Mouse (Mus musculus): ENCODE measurements at regions not wholly inside any gene's neighbourhood (a gene's known extent, or its start where the extent isn't known, plus 50 kb on each side); places are given as distances from the start of the nearest gene placed in this dataset.

GRCm38 (mm10) chr9:46824703-46825102, 173.8 kb upstream of the Gm4791 start:
- no peak for DNase-seq (ENCODE audit: low spot score)

- no peak for DNase-seq (ENCODE audit: low spot score)
Measured at GRCm38 (mm10) chr9:46819808-46820207, 178.7 kb upstream of the Gm4791 start.

- no peak for DNase-seq (ENCODE audit: low spot score)
Measured at GRCm38 (mm10) chr9:46819376-46819775, 179.2 kb upstream of the Gm4791 start.

GRCm38 (mm10) chr9:46816126-46816525, 182.4 kb upstream of the Gm4791 start:
- no peak for DNase-seq (ENCODE audit: low spot score)

- DNase-seq (ENCODE audit: low spot score): peak; percentile 55
Measured at GRCm38 (mm10) chr9:46814478-46815241, 183.9 kb upstream of the Gm4791 start.

- DNase-seq (ENCODE audit: low spot score): no peak
Measured at GRCm38 (mm10) chr9:46810266-46810665, 188.3 kb upstream of the Gm4791 start.

- no peak for DNase-seq (ENCODE audit: low spot score)
Measured at GRCm38 (mm10) chr9:46795446-46795845, 203.1 kb upstream of the Gm4791 start.

GRCm38 (mm10) chr9:46789036-46789435, 209.5 kb upstream of the Gm4791 start:
- DNase-seq (ENCODE audit: low spot score): no peak

- no peak for DNase-seq (ENCODE audit: low spot score)
Measured at GRCm38 (mm10) chr9:46788456-46788855, 210.1 kb upstream of the Gm4791 start.

GRCm38 (mm10) chr9:46784355-46784975, 214.1 kb upstream of the Gm4791 start:
- DNase-seq (ENCODE audit: low spot score): no peak

- no peak for DNase-seq (ENCODE audit: low spot score)
Measured at GRCm38 (mm10) chr9:46783597-46784354, 214.8 kb upstream of the Gm4791 start.

GRCm38 (mm10) chr9:46781681-46782080, 216.9 kb upstream of the Gm4791 start:
- no peak for DNase-seq (ENCODE audit: low spot score)

GRCm38 (mm10) chr9:46778769-46779168, 219.8 kb upstream of the Gm4791 start:
- DNase-seq (ENCODE audit: low spot score): no peak

- no peak for DNase-seq (ENCODE audit: low spot score)
Measured at GRCm38 (mm10) chr9:46774821-46775220, 223.7 kb upstream of the Gm4791 start.

GRCm38 (mm10) chr9:46760247-46760646, 238.3 kb upstream of the Gm4791 start:
- no peak for DNase-seq (ENCODE audit: low spot score)

- no peak for DNase-seq (ENCODE audit: low spot score)
Measured at GRCm38 (mm10) chr9:46757005-46757672, 241.4 kb upstream of the Gm4791 start.

GRCm38 (mm10) chr9:46751981-46752380, 246.6 kb upstream of the Gm4791 start:
- no peak for DNase-seq (ENCODE audit: low spot score)

- DNase-seq (ENCODE audit: low spot score): no peak
Measured at GRCm38 (mm10) chr9:46749441-46749840, 249.1 kb upstream of the Gm4791 start.

- DNase-seq (ENCODE audit: low spot score): no peak
Measured at GRCm38 (mm10) chr9:46746266-46746665, 252.3 kb upstream of the Gm4791 start.

GRCm38 (mm10) chr9:46740496-46740895, 258.0 kb upstream of the Gm4791 start:
- DNase-seq (ENCODE audit: low spot score): no peak

- no peak for DNase-seq (ENCODE audit: low spot score)
Measured at GRCm38 (mm10) chr9:46739341-46739740, 259.2 kb upstream of the Gm4791 start.

- no peak for DNase-seq (ENCODE audit: low spot score)
Measured at GRCm38 (mm10) chr9:46738634-46739033, 259.9 kb upstream of the Gm4791 start.
